Mouse (Mus musculus) liver, postnatal 0 days (tissue): ENCODE results near the gene Slc12a3.

ENCODE experiments used
- CTCF ChIP-seq: sonication (generic); IDR thresholded peaks from 2 replicates; pipeline ENCODE4 v1.5.1; 2016; ENCODE audit warnings: antibody characterized with exemption, low read depth
- EP300 ChIP-seq: IDR thresholded peaks from 2 replicates; pipeline ENCODE4 v1.6.1; 2016; ENCODE audit warnings: antibody characterized with exemption, low read depth, mild to moderate bottlenecking

GRCm38 (mm10) chr8:94284204-94284603 lies 44.8 kb upstream of the Slc12a3 start:
- TF ChIP-seq CTCF = no peak
- no peak for TF ChIP-seq EP300
